Mouse (Mus musculus) right cerebral cortex, postnatal 36 days (tissue): Measurements from ENCODE around the gene Heatr4.
"Not testable (repeated sequence)": the region's sequence is repeated elsewhere in the genome, so short reads cannot be mapped to it uniquely, and the experiment has no call there.

Source experiments
- DNase-seq, 2 experiments: peaks; one replicate each; pipeline ENCODE4 v3.0.0; 2022; ENCODE audit warnings: low spot score in 2 of 2, mixed read lengths in 1 of 2

Heatr4 gene

GRCm38 (mm10) chr12:83984752-83985151 lies at the start of gene Heatr4:
TSS of gene Heatr4 (minus strand) at chr12:83984852.
- no peak for DNase-seq

GRCm38 (mm10) chr12:84034108-84034507 lies 49.5 kb upstream of the Heatr4 start:
- DNase-seq, result no peak

DNA sequence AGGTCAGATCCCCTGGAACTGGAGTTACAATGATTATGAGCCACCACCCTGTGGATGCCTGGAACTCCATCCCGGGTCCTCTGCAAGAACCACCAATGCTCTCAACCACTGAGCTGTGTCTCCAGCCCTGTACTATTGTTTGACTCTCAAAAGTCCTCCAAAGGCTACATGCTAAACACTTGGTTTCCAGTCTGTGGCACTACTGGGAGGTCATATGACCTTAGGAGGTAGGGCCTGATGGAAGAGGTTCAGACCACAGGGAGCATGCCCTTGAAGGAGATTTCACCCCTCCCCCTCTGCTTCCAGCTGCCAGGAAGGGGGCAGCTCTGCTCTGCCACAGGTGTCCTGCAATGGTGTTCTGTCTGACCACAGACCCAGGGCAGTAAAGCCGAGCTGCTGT lies 48.6 kb upstream of the Heatr4 start:
- not testable (repeated sequence) for DNase-seq

DNA sequence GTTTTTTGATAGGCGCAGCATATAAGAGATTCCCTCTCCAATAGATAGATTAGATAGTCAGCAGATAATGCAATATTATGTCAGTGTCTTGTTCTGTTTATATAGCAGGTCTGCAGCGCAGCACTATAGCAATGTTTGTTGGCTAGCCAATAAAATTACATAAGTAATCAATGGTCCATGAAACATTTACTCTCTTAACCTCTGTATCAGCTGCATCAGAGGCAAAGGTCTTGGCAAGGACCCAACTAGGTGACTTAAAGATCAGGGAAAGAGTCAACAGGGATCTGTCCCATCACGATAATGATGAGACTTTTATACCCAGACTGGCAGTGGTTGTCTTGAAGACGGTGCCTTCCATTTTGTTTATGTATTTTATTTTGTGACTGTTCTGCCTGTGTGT lies 48.2 kb upstream of the Heatr4 start:
- DNase-seq, result no peak

- peak; percentile 61 to 62 for DNase-seq
Observed at GRCm38 (mm10) chr12:84030659-84031332, 46.1 kb upstream of the Heatr4 start.

GRCm38 (mm10) chr12:84029043-84029442 lies 44.4 kb upstream of the Heatr4 start:
- not testable (repeated sequence) for DNase-seq

DNA sequence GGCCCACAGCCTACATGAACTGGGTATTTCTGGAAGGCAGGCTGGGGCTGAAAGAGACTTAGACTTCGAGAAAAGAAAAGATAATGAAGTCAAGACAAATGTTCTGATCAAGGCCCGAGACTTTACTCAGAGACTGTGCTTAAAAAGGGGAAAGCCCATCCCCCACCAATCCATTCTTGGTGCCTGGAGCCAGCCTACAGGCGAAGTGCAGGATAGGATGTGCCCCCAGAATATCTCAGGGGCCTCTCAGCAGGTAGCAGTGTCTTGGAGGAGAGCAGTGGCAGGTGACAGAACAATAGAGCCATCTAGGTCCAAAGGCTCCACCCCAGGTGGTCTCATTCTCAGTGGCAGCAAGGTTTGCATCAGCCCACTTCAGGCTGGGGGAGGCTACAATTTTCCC lies 43.7 kb upstream of the Heatr4 start:
- not testable (repeated sequence) for DNase-seq

DNA sequence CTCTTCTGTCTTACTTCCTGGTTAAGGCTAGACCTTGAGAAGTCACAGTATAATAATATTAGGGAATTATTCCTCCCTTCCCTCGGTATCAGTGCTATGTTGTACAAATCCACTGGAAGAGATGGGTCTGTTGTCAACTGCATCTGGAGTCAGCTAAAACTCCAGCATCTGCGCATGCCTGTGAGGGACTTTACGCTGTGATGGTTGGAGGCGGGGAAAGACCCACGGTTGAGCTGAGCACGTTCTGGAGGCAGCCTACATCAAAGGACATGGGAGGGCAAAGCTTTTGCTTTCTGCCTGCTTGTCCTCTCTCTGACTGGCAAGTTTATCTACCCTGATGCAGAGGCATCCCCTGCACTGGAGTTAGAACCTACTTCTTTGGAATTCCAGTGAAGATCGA lies 41.2 kb upstream of the Heatr4 start:
- DNase-seq, result no peak

DNA sequence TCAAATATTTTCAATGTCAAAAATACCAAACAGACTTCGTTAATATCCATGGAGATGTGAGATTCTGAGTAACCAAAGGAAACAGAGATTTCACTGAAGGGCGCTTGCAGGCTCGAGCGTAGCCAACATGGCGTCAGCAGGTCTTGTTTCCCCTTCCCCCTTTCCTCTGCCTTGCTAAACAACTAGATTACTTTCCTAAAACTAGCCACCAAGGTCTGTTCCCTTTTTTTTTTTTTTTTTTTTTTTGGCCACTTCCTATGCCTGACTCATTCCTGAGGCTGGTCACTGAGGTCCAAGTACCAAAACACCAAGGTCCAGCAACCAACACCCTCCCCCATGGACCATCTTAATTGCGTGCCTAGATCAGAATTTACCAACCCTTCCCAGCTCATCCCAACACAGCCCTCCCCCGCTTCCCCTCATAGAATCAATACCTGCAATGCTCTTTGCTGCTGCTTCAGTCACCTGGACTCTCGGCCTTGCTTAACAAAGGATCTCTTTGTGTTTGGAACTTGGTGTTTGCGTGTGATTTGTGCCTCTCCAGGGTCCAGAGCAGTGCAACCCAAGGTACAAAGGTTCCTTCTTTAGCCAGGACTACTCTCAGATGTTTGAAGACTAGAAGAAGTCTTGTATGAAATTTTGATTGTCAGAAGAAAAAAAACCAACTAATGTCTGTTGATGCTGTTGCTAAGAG lies 38.5 kb upstream of the Heatr4 start:
- no peak for DNase-seq

DNA sequence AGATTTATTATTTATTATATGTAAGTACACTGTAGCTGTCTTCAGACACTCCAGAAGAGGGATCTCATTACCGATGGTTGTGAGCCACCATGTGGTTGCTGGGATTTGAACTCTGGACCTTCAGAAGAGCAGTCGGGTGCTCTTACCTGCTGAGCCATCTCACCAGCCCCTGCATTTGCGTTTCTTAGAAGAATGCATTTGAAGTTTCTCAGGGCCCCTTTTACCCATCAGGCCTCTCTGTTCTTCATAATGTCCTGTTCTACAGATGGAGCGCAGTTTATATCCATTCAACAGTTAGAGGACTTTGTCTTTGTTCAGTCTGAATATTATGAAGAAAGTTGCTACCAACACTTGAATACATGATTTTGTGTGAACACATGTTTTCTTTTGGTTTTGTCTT lies 37.6 kb upstream of the Heatr4 start:
- DNase-seq, result not testable (repeated sequence)

- DNase-seq, result not testable (repeated sequence)
Observed at GRCm38 (mm10) chr12:84020528-84020927, 35.9 kb upstream of the Heatr4 start.

DNA sequence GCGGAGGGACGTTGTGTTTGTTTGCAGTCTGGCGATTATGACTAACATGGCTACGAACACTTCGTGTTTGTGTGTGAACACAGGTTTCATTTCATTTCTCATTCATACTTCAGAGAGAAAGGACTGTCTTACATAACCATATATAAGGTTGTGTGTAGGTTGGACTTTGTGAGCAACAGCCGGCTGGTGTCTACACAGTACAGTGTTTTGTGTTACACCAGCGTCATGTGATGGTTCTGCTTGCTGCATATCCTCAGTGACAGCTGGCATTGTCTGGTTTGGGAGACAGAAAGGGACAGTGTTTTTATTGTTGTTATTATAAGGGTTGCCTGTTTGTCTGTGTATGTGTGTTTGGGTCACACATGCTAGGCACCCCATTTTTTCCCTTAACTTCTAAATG lies 29.0 kb upstream of the Heatr4 start:
- peak; percentile 13 to 45 for DNase-seq

DNA sequence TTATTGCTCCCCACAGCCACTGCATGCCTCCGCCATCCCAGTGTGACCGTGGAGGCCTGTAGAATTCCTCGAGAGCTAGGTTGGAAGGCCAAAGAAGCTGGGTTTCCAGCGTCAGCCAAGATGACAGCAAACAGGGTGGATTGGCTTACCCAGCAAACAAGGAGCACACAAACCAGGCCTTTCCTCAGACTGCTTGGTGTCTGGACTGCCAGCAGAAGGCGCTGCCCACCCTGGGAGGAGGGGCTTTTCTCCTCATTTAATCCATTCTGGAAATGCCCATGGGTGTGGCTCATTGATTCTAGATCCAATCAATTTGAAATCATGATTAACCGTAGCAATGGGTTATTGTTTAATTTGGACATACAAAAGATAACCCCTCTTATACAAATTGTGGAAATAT lies 28.5 kb upstream of the Heatr4 start:
- no peak for DNase-seq

DNA sequence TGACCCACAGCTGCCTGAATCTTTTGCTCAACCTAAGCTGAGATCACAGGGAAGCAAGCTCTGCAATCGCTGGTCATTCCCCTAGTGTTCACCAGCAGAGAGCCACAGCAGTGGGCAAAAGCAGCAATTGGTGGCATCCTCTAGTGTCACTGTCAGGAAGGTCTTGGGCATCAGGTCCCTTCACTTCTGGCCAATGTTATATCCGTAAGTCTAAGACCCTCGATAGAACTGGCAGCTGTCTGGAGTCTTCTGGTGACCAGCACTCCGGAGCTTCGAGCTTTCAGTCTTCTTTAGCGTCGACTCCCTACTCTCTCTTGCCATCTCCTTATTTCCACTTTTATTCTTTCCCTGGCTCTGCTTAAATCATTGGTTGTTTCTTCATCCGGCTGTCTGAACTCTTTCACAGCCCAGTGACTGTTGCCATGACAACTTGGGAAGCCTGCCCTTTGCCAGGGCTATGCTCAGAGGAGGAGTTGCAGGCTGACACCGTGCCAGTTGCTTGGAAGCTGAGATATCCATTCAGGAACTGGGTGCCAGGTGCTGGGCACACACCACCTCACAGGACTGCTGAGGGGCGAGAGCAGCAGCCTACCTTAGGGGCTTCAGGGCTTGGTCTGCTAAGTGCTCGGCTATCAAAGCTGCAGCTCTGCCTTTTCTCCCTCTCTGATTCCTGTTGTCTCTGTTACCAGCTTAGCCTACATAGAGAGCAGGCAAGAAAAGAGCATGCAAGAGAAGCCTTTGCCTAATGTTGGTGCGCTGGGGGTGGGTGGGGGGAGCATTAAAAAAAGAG lies 26.8 kb upstream of the Heatr4 start:
- peak; percentile 56 to 59 for DNase-seq

GRCm38 (mm10) chr12:84010201-84010600 lies 25.5 kb upstream of the Heatr4 start:
- no peak for DNase-seq

GRCm38 (mm10) chr12:84009171-84009965 lies 24.7 kb upstream of the Heatr4 start, which contains the start of gene Acot1:
TSS of gene Acot1 (plus strand) at chr12:84009490.
- DNase-seq, result peak; percentile 30 to 53

GRCm38 (mm10) chr12:84008729-84009128 lies 24.1 kb upstream of the Heatr4 start:
- DNase-seq, result no peak

DNA sequence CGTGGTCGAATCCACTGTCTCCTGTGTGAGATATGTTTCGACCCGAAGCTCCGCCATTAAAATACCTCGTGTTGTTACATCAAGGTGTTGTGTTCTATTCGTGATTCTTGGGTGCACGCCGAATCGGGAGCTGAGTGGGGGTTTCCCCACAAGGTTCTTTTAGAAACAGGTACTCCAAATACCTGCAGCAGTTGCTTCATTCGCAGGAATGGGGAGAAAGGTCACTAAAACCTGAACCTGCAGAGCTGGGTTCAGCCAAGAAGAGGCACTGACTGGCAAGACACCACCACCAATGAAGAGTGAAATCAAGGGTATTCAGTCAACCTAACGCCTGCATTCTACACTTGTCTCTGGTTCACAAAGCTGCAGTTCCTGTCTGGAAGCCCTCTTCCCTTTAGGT lies 23.6 kb upstream of the Heatr4 start:
- DNase-seq, result no peak

GRCm38 (mm10) chr12:84003866-84004265 lies 19.2 kb upstream of the Heatr4 start:
- DNase-seq, result no peak

DNA sequence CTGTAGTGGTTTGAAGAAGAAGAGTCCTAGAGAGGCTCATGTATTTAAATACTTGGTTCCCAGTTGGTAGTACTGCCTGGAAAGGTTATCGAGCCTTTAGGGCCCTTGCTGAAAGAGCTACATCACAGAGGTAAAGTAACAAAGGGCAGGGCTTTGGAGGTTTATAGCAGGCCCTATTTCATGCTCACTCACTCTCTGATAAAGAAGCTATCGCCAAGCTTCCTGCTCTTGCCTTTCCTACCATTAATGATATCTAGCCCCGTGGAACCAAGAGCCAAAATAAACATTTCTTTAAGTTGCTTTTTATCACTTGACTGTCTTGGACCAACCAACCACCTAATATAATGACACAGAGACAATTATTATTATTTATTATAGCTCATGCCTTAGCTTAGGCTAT lies 15.8 kb upstream of the Heatr4 start:
- DNase-seq, result no peak

DNA sequence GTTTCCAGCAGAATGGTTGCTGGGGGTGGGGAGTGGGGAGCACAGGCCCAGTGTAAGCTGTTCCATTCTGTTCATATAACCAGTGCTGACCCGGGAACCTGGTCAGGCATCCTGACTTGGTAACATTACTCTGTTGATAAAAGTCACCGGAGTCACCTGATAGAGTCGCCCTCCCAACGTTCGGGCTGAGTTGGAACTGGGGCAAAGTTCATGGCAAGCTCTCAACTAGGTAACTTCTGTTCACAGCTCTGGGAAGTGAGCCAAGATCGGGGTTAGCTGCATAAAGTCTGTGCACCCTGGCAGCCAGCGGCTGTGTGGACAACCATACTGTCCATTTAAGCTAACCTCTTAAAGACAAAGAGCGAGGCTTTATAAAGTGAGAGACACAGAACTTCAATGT lies 14.6 kb upstream of the Heatr4 start:
- DNase-seq, result not testable (repeated sequence)
